Mouse (Mus musculus) left cerebral cortex, adult 9 months (tissue): ENCODE measurements around the gene Cttn.

Experiments
- DNase-seq, 2 experiments: peaks; one replicate each; pipeline ENCODE4 v3.0.0; 2022; ENCODE audit warnings: low spot score in 2 of 2

Cttn gene

GRCm38 (mm10) chr7:144391727-144392126, 79.1 kb downstream of the Cttn start:
- DNase-seq = no peak

DNA sequence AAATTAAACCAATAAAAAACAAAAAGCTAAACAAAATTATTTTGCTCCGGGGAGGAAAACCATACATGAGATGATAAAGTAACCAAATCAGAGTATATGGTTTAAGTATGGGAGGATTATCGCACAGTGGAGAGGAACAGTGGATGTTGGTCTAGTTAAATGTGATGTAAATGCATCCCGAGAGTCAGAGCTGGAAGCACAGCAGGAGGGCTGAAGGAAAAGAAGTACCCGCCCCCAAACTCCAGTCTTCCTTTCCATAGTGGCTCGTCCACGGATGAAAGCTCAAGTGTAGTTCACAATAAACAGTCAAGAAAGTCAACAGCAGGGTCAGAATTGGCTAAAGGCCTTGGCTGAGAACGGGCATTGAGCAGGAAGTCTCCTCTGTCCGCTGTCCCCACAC, 80.1 kb downstream of the Cttn start:
- DNase-seq = no peak

DNA sequence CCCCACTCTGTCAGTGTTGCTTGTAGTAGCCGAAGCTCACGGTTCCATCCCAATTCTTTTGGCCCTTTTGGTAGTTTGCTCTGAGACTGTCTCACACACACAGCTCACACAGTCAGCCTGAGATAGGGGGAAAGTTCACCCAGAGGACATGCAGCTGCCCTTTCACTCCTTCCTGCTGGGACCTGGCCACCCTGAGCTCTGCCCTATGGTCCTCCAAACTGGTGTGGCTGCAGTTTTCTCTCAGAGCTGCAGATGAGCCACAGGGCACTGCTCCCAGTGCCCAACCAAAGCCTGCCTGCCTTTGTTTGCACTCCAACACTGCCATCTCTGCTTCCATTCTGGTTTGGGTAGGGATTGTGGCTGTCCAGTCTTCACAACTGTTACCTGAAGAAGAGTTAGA, 81.1 kb downstream of the Cttn start:
- DNase-seq = no peak

DNA sequence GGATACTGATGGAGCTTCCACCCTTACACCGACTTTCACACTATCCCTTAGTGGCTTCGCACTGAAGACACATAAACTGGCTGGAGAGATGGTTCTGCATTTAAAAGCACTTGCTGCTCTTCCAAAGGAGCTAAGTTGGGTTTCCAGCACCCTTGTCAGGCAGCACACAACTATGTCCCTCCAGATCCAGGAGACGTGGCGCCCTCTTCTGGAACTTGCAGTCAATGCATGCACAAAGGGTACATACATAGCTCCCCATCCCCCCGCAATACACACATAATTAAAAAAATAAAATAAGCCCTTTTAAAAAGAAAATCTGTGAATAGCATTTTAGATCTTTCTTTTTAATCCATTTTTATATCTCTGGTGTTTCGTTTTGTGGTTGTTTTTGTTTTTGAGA, 83.3 kb downstream of the Cttn start:
- DNase-seq = no peak
